Mouse (Mus musculus) erythroid progenitor cell, adult 5-6 weeks (primary cell): ENCODE data around the gene Sbno1. TPM values are rescaled to one million over a fixed set of nuclear protein-coding genes. Genes with fewer than 3 reads are reported as not detected.

ENCODE experiments used
- ATAC-seq: replicated peaks from 2 replicates; pipeline ENCODE4 v1.8.0; 2016; ENCODE audit warnings: moderate number of reproducible peaks, mild to moderate bottlenecking, moderate TSS enrichment, inconsistent platforms; ENCODE audit not compliant: poor library complexity, low FRiP score, severe bottlenecking
- total RNA-seq, 2 experiments: library from RNA; stranded (forward) in 1 of 2; stranded (reverse) in 1 of 2; fragments of 150-400 nt in 1 of 2; fragments of 186-747, 209-891 nt in 1 of 2; gene quantifications; 2 replicates each; pipeline versions ENCODE4 v1.2.3 to v1.2.4; 2015 to 2017; ENCODE audit warnings: low replicate concordance in 2 of 2

Gene Sbno1
- total RNA-seq, 2 experiments from 2014 or later = 59.9 to 106 TPM

GRCm38 (mm10) chr5:124444661-124445561 lies 19.1 kb upstream of the Sbno1 start:
- peak; percentile 60 for ATAC-seq

GRCm38 (mm10) chr5:124444208-124444607 lies 18.4 kb upstream of the Sbno1 start:
- no peak for ATAC-seq

GRCm38 (mm10) chr5:124442628-124443027 lies 16.8 kb upstream of the Sbno1 start:
- no peak for ATAC-seq

DNA sequence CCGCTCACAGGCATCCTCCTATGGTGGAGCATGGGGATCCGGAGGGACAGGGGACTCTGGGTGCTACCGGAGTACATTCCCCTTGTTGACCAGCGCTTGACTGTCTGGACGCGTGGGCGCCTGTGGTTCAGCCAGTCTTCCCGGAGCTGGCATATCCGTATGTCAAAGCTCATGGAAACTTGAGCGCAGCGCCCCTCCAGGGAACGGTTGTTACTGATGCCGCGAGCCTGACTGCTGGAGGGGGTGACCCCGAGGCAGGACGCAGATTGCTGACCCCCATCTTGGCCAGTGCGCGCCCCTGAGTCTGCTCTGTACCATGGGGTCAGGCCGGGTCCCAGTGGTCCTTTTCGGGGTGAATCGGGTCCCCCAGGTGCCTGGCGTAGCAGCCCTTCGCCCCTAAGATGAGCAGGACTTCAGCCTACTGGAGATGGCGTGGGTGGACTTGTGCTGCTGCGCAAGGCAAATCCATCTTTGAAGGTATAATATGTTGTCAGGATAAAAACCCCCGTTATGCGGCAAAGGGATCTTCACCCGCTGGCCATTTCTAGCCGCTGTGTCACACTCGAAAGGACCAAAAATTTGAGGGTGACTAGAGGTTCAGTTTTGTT lies 14.4 kb upstream of the Sbno1 start:
- peak; percentile 41 for ATAC-seq

DNA sequence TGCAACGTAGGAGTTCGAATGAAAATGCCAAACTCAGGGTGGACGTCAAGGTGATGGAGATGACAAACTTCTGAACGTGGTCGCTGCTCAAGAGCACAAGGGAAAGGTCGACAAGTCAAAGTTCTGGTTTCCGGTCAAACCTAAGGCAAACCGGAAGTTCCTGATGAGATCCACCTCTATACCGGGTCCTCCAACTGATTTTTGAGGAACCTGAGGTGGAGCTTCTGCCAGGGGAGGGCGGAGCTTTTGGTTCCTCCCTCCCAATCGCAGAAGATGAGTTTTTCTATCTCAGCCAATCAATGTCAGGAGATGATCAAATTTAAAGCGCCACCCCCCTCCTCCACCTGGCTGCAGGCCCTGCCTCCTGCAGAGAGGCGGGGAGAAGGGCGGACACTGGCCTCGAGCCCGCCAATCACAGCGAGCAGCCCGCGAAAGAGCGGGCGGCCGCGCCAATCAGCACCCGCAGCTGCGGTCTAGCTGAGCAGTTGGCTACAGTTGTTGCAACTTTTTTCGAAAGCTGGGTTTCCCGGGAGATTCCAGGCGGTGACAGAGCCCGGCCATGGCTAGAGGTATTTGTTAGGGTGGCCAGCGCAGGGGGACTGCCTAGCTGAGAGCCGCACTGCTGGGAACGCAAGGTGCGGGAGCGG lies 13.8 kb upstream of the Sbno1 start, which contains the start of gene Kmt5a:
TSS of gene Kmt5a (plus strand) at position 484 of the 647 bp plus-strand sequence.
- ATAC-seq = peak; percentile 88

- ATAC-seq = no peak
These were observed 12.9 kb upstream of the Sbno1 start for GRCm38 (mm10) chr5:124438746-124439145.

DNA sequence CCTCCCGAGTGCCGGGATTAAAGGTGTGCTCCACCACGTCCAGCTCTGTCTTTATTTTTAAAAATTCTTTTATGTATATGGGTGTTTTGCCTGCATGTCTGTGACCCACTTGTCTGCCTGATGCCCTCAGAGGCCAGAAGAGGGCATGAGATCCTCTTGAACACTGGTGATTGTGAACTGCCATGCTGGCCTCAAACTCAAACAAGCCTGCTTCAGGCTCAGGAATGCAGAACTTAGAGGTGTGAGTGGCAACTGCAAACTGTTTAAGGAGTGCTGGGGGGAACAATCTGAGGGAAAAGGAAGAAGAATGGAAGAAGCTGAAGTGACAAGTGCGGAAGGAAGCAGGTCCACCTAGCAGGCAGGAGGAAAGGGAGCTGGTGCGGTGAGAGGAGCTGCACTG lies 12.4 kb upstream of the Sbno1 start:
- no peak for ATAC-seq

DNA sequence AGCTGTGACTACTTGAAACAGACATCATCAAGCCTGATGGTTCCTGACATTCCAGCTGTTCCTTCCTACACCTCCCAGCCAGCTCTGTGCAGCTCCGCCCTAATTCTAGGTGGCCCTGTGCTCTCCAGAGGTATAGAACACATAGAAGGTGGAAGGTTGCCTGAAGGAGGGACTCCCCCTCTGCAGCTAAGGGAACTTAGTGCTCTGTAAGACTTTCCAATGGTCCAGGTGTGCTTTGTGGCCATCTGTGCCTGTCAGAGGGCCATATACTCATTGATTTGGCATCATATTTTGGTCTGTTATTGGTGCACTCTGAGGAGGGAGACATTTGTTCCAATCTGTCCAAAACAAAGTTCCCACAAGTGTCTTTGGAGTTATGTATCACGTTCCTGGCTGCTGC lies 7.2 kb upstream of the Sbno1 start:
- ATAC-seq = no peak

DNA sequence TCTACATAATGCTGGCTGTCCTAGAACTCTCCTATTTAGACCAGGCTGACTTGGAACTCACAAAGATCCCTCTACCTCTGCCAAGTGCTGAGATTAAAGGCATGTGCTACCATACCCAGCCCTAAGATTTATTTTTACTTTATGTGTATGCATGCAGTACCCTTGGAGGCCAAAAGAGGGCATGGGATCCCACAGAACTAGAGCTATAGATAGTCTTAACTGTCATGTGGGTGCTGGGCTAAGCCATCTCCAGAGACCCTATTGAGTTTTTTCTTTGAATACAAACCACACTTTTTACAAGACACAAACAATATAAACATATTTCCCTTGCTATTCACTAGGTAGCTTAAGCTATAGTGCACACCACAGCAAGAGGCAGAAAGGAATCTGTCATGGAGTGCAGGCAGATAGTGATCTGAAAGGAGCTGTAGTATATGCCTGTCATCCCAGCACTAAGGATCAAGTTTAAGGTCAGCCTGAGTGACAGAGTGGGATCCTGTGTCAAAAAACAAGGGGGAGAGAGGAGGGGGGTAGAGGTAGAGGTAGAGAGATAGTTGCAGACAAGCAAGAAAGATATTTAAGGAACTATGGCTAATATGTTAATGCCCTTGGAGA lies 6.7 kb upstream of the Sbno1 start:
- peak; percentile 90 for ATAC-seq

- ATAC-seq = no peak
These were observed 772 bp upstream of the Sbno1 start for GRCm38 (mm10) chr5:124426475-124427071.

- peak; percentile 59 for ATAC-seq
These were observed 934 bp downstream of the Sbno1 start for GRCm38 (mm10) chr5:124424723-124425411.

- no peak; the same call in 1 of the 2 replicates for ATAC-seq
These were observed 1.5 kb downstream of the Sbno1 start for GRCm38 (mm10) chr5:124424200-124424722.

GRCm38 (mm10) chr5:124421786-124422185 lies 4.0 kb downstream of the Sbno1 start:
- ATAC-seq = no peak

- peak; percentile 82 for ATAC-seq
These were observed 6.9 kb downstream of the Sbno1 start for GRCm38 (mm10) chr5:124418903-124419302.

DNA sequence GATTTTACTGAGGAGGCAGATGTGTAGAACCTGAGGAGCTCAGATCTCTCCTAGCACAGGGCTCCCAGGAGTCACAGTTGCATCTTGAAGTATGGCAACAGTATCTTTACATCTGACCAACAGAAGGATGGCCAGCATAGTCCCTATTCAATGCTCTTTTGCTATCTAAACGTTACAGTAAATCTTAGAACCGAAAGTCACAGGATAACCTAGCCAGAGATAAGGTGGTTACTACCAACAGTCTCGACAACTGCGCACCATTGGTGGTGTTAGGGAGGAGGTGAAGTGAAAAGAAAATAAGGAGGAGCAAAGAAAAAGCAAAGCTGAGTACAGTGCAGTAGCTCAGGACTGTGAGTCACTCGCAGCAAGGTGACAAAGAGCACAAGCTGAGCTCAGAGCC lies 13.6 kb downstream of the Sbno1 start:
- ATAC-seq = no peak

DNA sequence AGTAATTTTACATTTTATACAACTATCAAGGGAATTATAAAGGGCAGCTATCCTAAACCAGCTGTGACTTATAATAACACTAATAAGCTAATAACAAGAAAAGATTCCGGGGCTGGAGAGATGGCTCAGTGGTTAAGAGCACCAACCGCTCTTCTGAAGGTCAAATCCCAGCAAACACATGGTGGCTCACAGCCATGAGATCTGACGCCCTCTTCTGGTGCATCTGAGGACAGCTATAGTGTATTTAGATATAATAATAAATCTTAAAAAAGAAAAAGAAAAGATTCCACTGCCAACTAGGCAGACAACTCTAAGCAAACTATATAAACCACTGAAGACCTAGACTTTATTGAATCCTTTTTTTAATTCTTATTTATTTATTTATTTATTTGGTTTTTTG lies 15.0 kb downstream of the Sbno1 start:
- ATAC-seq = no peak

- no peak for ATAC-seq
These were observed 32.1 kb downstream of the Sbno1 start for GRCm38 (mm10) chr5:124393726-124394125.

GRCm38 (mm10) chr5:124392412-124392811 lies 33.4 kb downstream of the Sbno1 start:
- ATAC-seq = no peak

- 0 out of 2 replicates have a peak, but pooled peaks have one; percentile 46 for ATAC-seq
These were observed 37.9 kb downstream of the Sbno1 start for GRCm38 (mm10) chr5:124387932-124388331.
